In the genomic region with DNA sequence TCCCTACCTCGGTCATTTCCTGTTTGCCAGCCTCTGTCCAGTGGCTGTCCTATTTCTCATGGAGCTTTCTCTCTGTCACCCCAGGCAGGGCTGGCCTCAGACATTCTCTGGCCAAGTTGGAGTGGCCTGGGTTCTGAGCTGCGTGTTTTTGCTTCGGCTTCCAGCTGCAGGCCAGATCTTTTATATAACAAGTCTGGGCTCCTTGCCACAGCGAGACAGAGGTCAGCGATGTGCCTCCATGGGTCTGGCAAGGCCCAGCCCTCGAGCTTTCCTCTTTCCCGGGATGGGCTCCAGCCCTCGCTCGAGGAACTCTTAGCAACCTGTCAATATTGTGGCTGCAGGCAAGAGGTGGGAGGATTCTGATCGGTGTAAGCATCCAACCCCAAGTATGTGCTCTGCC, we compare ENCODE assay signal across 8 mouse cellular contexts. TPM values are rescaled to one million over a fixed set of nuclear protein-coding genes. Genes with fewer than 3 reads are reported as not detected.
DNase-seq lines count a peak whose midpoint lies in the region; ATAC-seq and TF ChIP-seq lines count a peak whose summit lies in the region.

No protein-coding gene starts in this region.

- WGBS in midbrain, postnatal 0 days = 76% methylated on average over 10 of the region's 10 CpGs
- 77% methylated on average over 10 of the region's 10 CpGs for WGBS in midbrain, embryonic 16.5 days
- WGBS in hindbrain, postnatal 0 days = 43% methylated on average over 10 of the region's 10 CpGs

- DNase-seq in midbrain, postnatal 0 days (ENCODE audit: low spot score) = peak; percentile 75
- DNase-seq in frontal cortex, postnatal 10 days (ENCODE audit: low spot score in 2 of 2) = peak; percentile 57 to 59
- peak; percentile 78 for DNase-seq in hindbrain, postnatal 0 days (ENCODE audit: low spot score)
- DNase-seq in left cerebral cortex, adult 11 months (ENCODE audit: low spot score) = peak; percentile 54
- peak; percentile 68 for DNase-seq in ovary, postnatal 10 days (ENCODE audit: low spot score)
- no peak for DNase-seq in retina, postnatal 1 day

- H3K4me3 ChIP-seq in midbrain, postnatal 0 days (ENCODE audit: low read depth, low read length) = no peak overlapping the region
- no peak overlapping the region for H3K4me3 ChIP-seq in midbrain, embryonic 16.5 days (ENCODE audit: low read depth, low read length)
- H3K4me3 ChIP-seq in hindbrain, postnatal 0 days (ENCODE audit: low read length) = no peak overlapping the region

- no peaks in the 10 kb centered on the region for H3K4me1 ChIP-seq in midbrain, postnatal 0 days (ENCODE audit: insufficient read depth, low read length)
- no peaks in the 10 kb centered on the region for H3K4me1 ChIP-seq in midbrain, embryonic 16.5 days (ENCODE audit: control insufficient read depth, insufficient read depth, low read length)
- H3K4me1 ChIP-seq in hindbrain, postnatal 0 days (ENCODE audit: insufficient read depth, low read length) = no peaks in the 10 kb centered on the region

- TF ChIP-seq CTCF in midbrain, postnatal 0 days (IDR thresholded peaks at IDR 0.05) = no peak
- TF ChIP-seq CTCF in hindbrain, postnatal 0 days (IDR thresholded peaks at IDR 0.05; ENCODE audit: low read depth) = no peak

- H3K27me3 ChIP-seq in midbrain, postnatal 0 days (ENCODE audit: insufficient read depth, low read length) = no peaks in the 10 kb centered on the region
- no peaks in the 10 kb centered on the region for H3K27me3 ChIP-seq in midbrain, embryonic 16.5 days (ENCODE audit: control insufficient read depth, insufficient read depth, low read depth, low read length)
- no peaks in the 10 kb centered on the region for H3K27me3 ChIP-seq in hindbrain, postnatal 0 days (ENCODE audit: insufficient read depth, low read length)

- 0 out of 2 replicates have a peak, but pooled peaks have one; percentile 20 for ATAC-seq in midbrain, postnatal 0 days (ENCODE audit: low FRiP score)
- no peak for ATAC-seq in midbrain, embryonic 16.5 days
- ATAC-seq in hindbrain, postnatal 0 days = peak; percentile 76; the same call in 1 of the 2 replicates
- no peak for ATAC-seq in granulocyte monocyte progenitor cell, adult 5-6 weeks (replicated peaks; ENCODE audit: poor library complexity, severe bottlenecking)

- H3K9ac ChIP-seq in midbrain, postnatal 0 days (replicated peaks; ENCODE audit: low read length, poor library complexity, severe bottlenecking) = no peak overlapping the region
- H3K9ac ChIP-seq in midbrain, embryonic 16.5 days (ENCODE audit: low read depth, low read length) = no peak overlapping the region
- H3K9ac ChIP-seq in hindbrain, postnatal 0 days (replicated peaks; ENCODE audit: low read length) = no peak overlapping the region

- no peaks in the 10 kb centered on the region for H3K9me3 ChIP-seq in midbrain, postnatal 0 days (ENCODE audit: low read length)
- no peaks in the 10 kb centered on the region for H3K9me3 ChIP-seq in midbrain, embryonic 16.5 days (replicated peaks; ENCODE audit: control insufficient read depth, low read length, poor library complexity, severe bottlenecking)
- no peaks in the 10 kb centered on the region for H3K9me3 ChIP-seq in hindbrain, postnatal 0 days (ENCODE audit: low read length)

- no peak overlapping the region for H3K4me2 ChIP-seq in midbrain, postnatal 0 days (ENCODE audit: low read depth, low read length, poor library complexity, severe bottlenecking)
- H3K4me2 ChIP-seq in midbrain, embryonic 16.5 days (ENCODE audit: low read length) = no peak overlapping the region
- no peak overlapping the region for H3K4me2 ChIP-seq in hindbrain, postnatal 0 days (ENCODE audit: low read depth, low read length)

- H3K36me3 ChIP-seq in midbrain, postnatal 0 days (ENCODE audit: insufficient read depth, low read length) = no peaks in the 10 kb centered on the region
- H3K36me3 ChIP-seq in midbrain, embryonic 16.5 days (ENCODE audit: control insufficient read depth, insufficient read depth, low read length) = no peaks in the 10 kb centered on the region
- no peaks in the 10 kb centered on the region for H3K36me3 ChIP-seq in hindbrain, postnatal 0 days (ENCODE audit: insufficient read depth, low read length)

- 0 out of 2 replicates have a peak overlapping the region, but pooled peaks have one; percentile 13 for H3K27ac ChIP-seq in midbrain, postnatal 0 days (ENCODE audit: low read depth, low read length)
- no peak overlapping the region for H3K27ac ChIP-seq in midbrain, embryonic 16.5 days (ENCODE audit: low read length)
- H3K27ac ChIP-seq in hindbrain, postnatal 0 days = peak overlapping the region; percentile 73

RNA-seq across cellular contexts. Expression of gene Slc35b1, which starts 18.9 kb away (rescaled TPM):
- 92.4 and 99.1 TPM in 2 replicates for total RNA-seq in midbrain, postnatal 0 days (2014; rRNA removed)
- 154 and 168 TPM in 2 replicates for polyA plus RNA-seq in midbrain, postnatal 0 days (2015; fragmentation: Nextera tagmentation; extraction: Ambion mirVana)
- 144 and 157 TPM in 2 replicates for polyA plus RNA-seq in midbrain, embryonic 16.5 days (2015; fragmentation: Nextera tagmentation; extraction: Ambion mirVana)
- 107 and 109 TPM in 2 replicates for total RNA-seq in hindbrain, postnatal 0 days (2014; rRNA removed)
- polyA plus RNA-seq in hindbrain, postnatal 0 days (2015; fragmentation: Nextera tagmentation; extraction: Ambion mirVana) = 158 and 159 TPM in 2 replicates
- total RNA-seq in granulocyte monocyte progenitor cell, adult 5-6 weeks (2014; fragmentation: Nextera tagmentation) = 66.6 and 71.2 TPM in 2 replicates
- 82.3 and 85.1 TPM in 2 replicates for total RNA-seq in granulocyte monocyte progenitor cell, adult 5-6 weeks (2017)

RNA-seq across cellular contexts. Expression of gene Fam117a, which starts 28.8 kb away (rescaled TPM):
- 5.3 and 6.1 TPM in 2 replicates for total RNA-seq in midbrain, postnatal 0 days (2014; rRNA removed)
- polyA plus RNA-seq in midbrain, postnatal 0 days (2015; fragmentation: Nextera tagmentation; extraction: Ambion mirVana) = 1.1 and 1.6 TPM in 2 replicates
- 2.1 and 2.2 TPM in 2 replicates for polyA plus RNA-seq in midbrain, embryonic 16.5 days (2015; fragmentation: Nextera tagmentation; extraction: Ambion mirVana)
- 5.6 and 10.7 TPM in 2 replicates for total RNA-seq in hindbrain, postnatal 0 days (2014; rRNA removed)
- 1.9 and 2.8 TPM in 2 replicates for polyA plus RNA-seq in hindbrain, postnatal 0 days (2015; fragmentation: Nextera tagmentation; extraction: Ambion mirVana)
- total RNA-seq in granulocyte monocyte progenitor cell, adult 5-6 weeks (2014; fragmentation: Nextera tagmentation) = 127 and 147 TPM in 2 replicates
- 90.2 and 90.8 TPM in 2 replicates for total RNA-seq in granulocyte monocyte progenitor cell, adult 5-6 weeks (2017)

RNA-seq across cellular contexts. Expression of gene Spop, which starts 48.3 kb away (rescaled TPM):
- total RNA-seq in midbrain, postnatal 0 days (2014; rRNA removed) = 54.3 and 66.5 TPM in 2 replicates
- polyA plus RNA-seq in midbrain, postnatal 0 days (2015; fragmentation: Nextera tagmentation; extraction: Ambion mirVana) = 192 and 231 TPM in 2 replicates
- polyA plus RNA-seq in midbrain, embryonic 16.5 days (2015; fragmentation: Nextera tagmentation; extraction: Ambion mirVana) = 244 and 258 TPM in 2 replicates
- total RNA-seq in hindbrain, postnatal 0 days (2014; rRNA removed) = 49.8 and 51.1 TPM in 2 replicates
- polyA plus RNA-seq in hindbrain, postnatal 0 days (2015; fragmentation: Nextera tagmentation; extraction: Ambion mirVana) = 210 and 212 TPM in 2 replicates
- 80.9 and 94.8 TPM in 2 replicates for total RNA-seq in granulocyte monocyte progenitor cell, adult 5-6 weeks (2014; fragmentation: Nextera tagmentation)
- 65.8 and 70.6 TPM in 2 replicates for total RNA-seq in granulocyte monocyte progenitor cell, adult 5-6 weeks (2017)

RNA-seq across cellular contexts. Expression of gene Kat7, which starts 55.5 kb away (rescaled TPM):
- total RNA-seq in midbrain, postnatal 0 days (2014; rRNA removed) = 72.5 and 113 TPM in 2 replicates
- 65.6 and 72.7 TPM in 2 replicates for polyA plus RNA-seq in midbrain, postnatal 0 days (2015; fragmentation: Nextera tagmentation; extraction: Ambion mirVana)
- polyA plus RNA-seq in midbrain, embryonic 16.5 days (2015; fragmentation: Nextera tagmentation; extraction: Ambion mirVana) = 65.8 and 69.1 TPM in 2 replicates
- 64.4 and 69.0 TPM in 2 replicates for total RNA-seq in hindbrain, postnatal 0 days (2014; rRNA removed)
- 59.0 and 66.6 TPM in 2 replicates for polyA plus RNA-seq in hindbrain, postnatal 0 days (2015; fragmentation: Nextera tagmentation; extraction: Ambion mirVana)
- 75.0 and 78.0 TPM in 2 replicates for total RNA-seq in granulocyte monocyte progenitor cell, adult 5-6 weeks (2014; fragmentation: Nextera tagmentation)
- 71.7 and 77.2 TPM in 2 replicates for total RNA-seq in granulocyte monocyte progenitor cell, adult 5-6 weeks (2017)

Comparison
In these comparisons a context has a peak if more than half of its experiments do, and no peak if none do; other contexts are left out.
1. ATAC-seq: peak in midbrain, postnatal 0 days (single experiment) and hindbrain, postnatal 0 days (single experiment); none in midbrain, embryonic 16.5 days (single experiment) and granulocyte monocyte progenitor cell, adult 5-6 weeks (single experiment).